Mouse (Mus musculus): Measurements from ENCODE around the gene Zfp784. TPM values are rescaled to one million over a fixed set of nuclear protein-coding genes. Genes with fewer than 3 reads are reported as not detected.

Zfp784 gene
- polyA plus RNA-seq, 1 experiment, result 1.5 TPM

GRCm38 (mm10) chr7:5053456-5054179 lies 15.4 kb upstream of the Zfp784 start:
- H3ac ChIP-seq (ENCODE audit: control insufficient read depth, insufficient read length), result no peak overlapping the region
- H3K27me3 ChIP-seq (ENCODE audit: control insufficient read depth, insufficient read depth, insufficient read length), result peaks cover 13% of the 10 kb centered on the region

GRCm38 (mm10) chr7:5052931-5053343 lies 14.7 kb upstream of the Zfp784 start:
- H3K4me2 ChIP-seq (ENCODE audit: low read depth), result no peak overlapping the region
- H3K4me3 ChIP-seq, result no peak overlapping the region
- no peaks in the 10 kb centered on the region for H3K36me3 ChIP-seq (ENCODE audit: control insufficient read depth, insufficient read depth)
- TF ChIP-seq MYOD1 (IDR thresholded peaks at IDR 0.05; ENCODE audit: control insufficient read depth in 1 of 3, insufficient read length in 2 of 3, low read depth in 2 of 3) (no peak), POLR2AphosphoS2 (IDR thresholded peaks at IDR 0.05; ENCODE audit: insufficient read length, low read depth) (peak; percentile 51), CEBPB (IDR thresholded peaks at IDR 0.05; ENCODE audit: insufficient read depth, poor library complexity, severe bottlenecking) (no peak), TCF3 (IDR thresholded peaks at IDR 0.05; ENCODE audit: insufficient read length, low read depth) (no peak), USF1 (IDR thresholded peaks at IDR 0.05; ENCODE audit: low read depth) (no peak), E2F4 (IDR thresholded peaks at IDR 0.05; ENCODE audit: insufficient read depth) (no peak), REST (IDR thresholded peaks at IDR 0.05; ENCODE audit: insufficient read depth, insufficient read length) (no peak), TCF12 (IDR thresholded peaks at IDR 0.05; ENCODE audit: insufficient read depth, poor library complexity, severe bottlenecking) (no peak), MAX (IDR thresholded peaks at IDR 0.05; ENCODE audit: low read depth) (no peak)
- peaks cover 13% of the 10 kb centered on the region for H3K27me3 ChIP-seq (ENCODE audit: control insufficient read depth, insufficient read depth, insufficient read length)
- H3K79me2 ChIP-seq (ENCODE audit: control insufficient read depth, insufficient read depth), result peaks cover 7% of the 10 kb centered on the region
- no peak overlapping the region for H3ac ChIP-seq (ENCODE audit: control insufficient read depth, insufficient read length)

More at GRCm38 (mm10) chr7:5053456-5054179, 15.4 kb upstream of the Zfp784 start:
- H3K4me3 ChIP-seq, result no peak overlapping the region
- TF ChIP-seq E2F4 (IDR thresholded peaks at IDR 0.05; ENCODE audit: insufficient read depth) (no peak), TCF12 (IDR thresholded peaks at IDR 0.05; ENCODE audit: insufficient read depth, poor library complexity, severe bottlenecking) (no peak), TCF3 (IDR thresholded peaks at IDR 0.05; ENCODE audit: insufficient read length, low read depth) (no peak), USF1 (IDR thresholded peaks at IDR 0.05; ENCODE audit: low read depth) (no peak), MAX (IDR thresholded peaks at IDR 0.05; ENCODE audit: low read depth) (no peak), REST (IDR thresholded peaks at IDR 0.05; ENCODE audit: insufficient read depth, insufficient read length) (no peak), MYOD1 (IDR thresholded peaks at IDR 0.05; ENCODE audit: control insufficient read depth in 1 of 3, insufficient read length in 2 of 3, low read depth in 2 of 3) (no peak), POLR2AphosphoS2 (IDR thresholded peaks at IDR 0.05; ENCODE audit: insufficient read length, low read depth) (no peak)
- peaks cover 7% of the 10 kb centered on the region for H3K79me2 ChIP-seq (ENCODE audit: control insufficient read depth, insufficient read depth)
- no peaks in the 10 kb centered on the region for H3K36me3 ChIP-seq (ENCODE audit: control insufficient read depth, insufficient read depth)
- H3K4me2 ChIP-seq (ENCODE audit: low read depth), result no peak overlapping the region

- H3K4me3 ChIP-seq, result peak overlapping the region; percentile 63
- peaks cover 7% of the 10 kb centered on the region for H3K79me2 ChIP-seq (ENCODE audit: control insufficient read depth, insufficient read depth)
- H3K4me2 ChIP-seq (ENCODE audit: low read depth), result peak overlapping the region; percentile 86
- no peaks in the 10 kb centered on the region for H3K36me3 ChIP-seq (ENCODE audit: control insufficient read depth, insufficient read depth)
- H3ac ChIP-seq (ENCODE audit: control insufficient read depth, insufficient read length), result peak overlapping the region; percentile 17
- peaks cover 13% of the 10 kb centered on the region for H3K27me3 ChIP-seq (ENCODE audit: control insufficient read depth, insufficient read depth, insufficient read length)
- TF ChIP-seq USF1 (IDR thresholded peaks at IDR 0.05; ENCODE audit: low read depth), result no peak
- no peak for TF ChIP-seq TCF3 (IDR thresholded peaks at IDR 0.05; ENCODE audit: insufficient read length, low read depth)
- no peak for TF ChIP-seq POLR2AphosphoS2 (IDR thresholded peaks at IDR 0.05; ENCODE audit: insufficient read length, low read depth)
- TF ChIP-seq MYOD1 (IDR thresholded peaks at IDR 0.05; ENCODE audit: control insufficient read depth in 1 of 3, insufficient read length in 2 of 3, low read depth in 2 of 3), result no peak
- TF ChIP-seq POLR2A (IDR thresholded peaks at IDR 0.05; ENCODE audit: insufficient read length, low read depth), result no peak
- no peak for TF ChIP-seq MYOG (IDR thresholded peaks at IDR 0.05; ENCODE audit: control insufficient read depth in 1 of 3, insufficient read depth in 1 of 3, insufficient read length in 2 of 3, low read depth in 2 of 3)
- no peak for TF ChIP-seq CEBPB (IDR thresholded peaks at IDR 0.05; ENCODE audit: insufficient read depth, poor library complexity, severe bottlenecking)
- TF ChIP-seq TCF12 (IDR thresholded peaks at IDR 0.05; ENCODE audit: insufficient read depth, poor library complexity, severe bottlenecking), result no peak
- TF ChIP-seq E2F4 (IDR thresholded peaks at IDR 0.05; ENCODE audit: insufficient read depth), result no peak
Measured at GRCm38 (mm10) chr7:5052438-5052837, 14.2 kb upstream of the Zfp784 start.

GRCm38 (mm10) chr7:5051193-5052192 lies 13.2 kb upstream of the Zfp784 start, which contains the start of gene Zfp580:
Zfp580 (plus strand) TSS chr7:5051538.
- Histone ChIP-seq H3K4me3 (peak within 1 kb of the TSS; percentile 63), H3ac (ENCODE audit: control insufficient read depth, insufficient read length) (peak within 1 kb of the TSS; percentile 17), H3K79me2 (ENCODE audit: control insufficient read depth, insufficient read depth) (peaks cover 7% of the 10 kb centered on the region), H3K36me3 (ENCODE audit: control insufficient read depth, insufficient read depth) (no peaks in the 10 kb centered on the region), H3K4me2 (ENCODE audit: low read depth) (peak within 1 kb of the TSS; percentile 87), H3K27me3 (ENCODE audit: control insufficient read depth, insufficient read depth, insufficient read length) (peaks cover 6% of the 10 kb centered on the region)
- no peak for TF ChIP-seq E2F4 (IDR thresholded peaks at IDR 0.05; ENCODE audit: insufficient read depth)
- peak; percentile 66 for TF ChIP-seq POLR2A (IDR thresholded peaks at IDR 0.05; ENCODE audit: insufficient read length, low read depth)
- no peak for TF ChIP-seq SRF (IDR thresholded peaks at IDR 0.05; ENCODE audit: control insufficient read depth, insufficient read length, low read depth)
- no peak for TF ChIP-seq MAX (IDR thresholded peaks at IDR 0.05; ENCODE audit: low read depth)
- no peak for TF ChIP-seq POLR2AphosphoS2 (IDR thresholded peaks at IDR 0.05; ENCODE audit: insufficient read length, low read depth)
- TF ChIP-seq MYOG (IDR thresholded peaks at IDR 0.05; ENCODE audit: control insufficient read depth in 1 of 3, insufficient read depth in 1 of 3, insufficient read length in 2 of 3, low read depth in 2 of 3), result no peak

All from myocyte (in vitro differentiated cells).